Mouse (Mus musculus) layer of hippocampus, adult 18-20 months (tissue): ENCODE measurements around the gene Dock3. TPM values are rescaled to one million over a fixed set of nuclear protein-coding genes. Genes with fewer than 3 reads are reported as not detected.
A peak's percentile ranks its signal among the peaks of the same experiment; 100 is the strongest.

Source experiments
- DNase-seq, 2 experiments: peaks; one replicate each; pipeline ENCODE4 v3.0.0; 2022; ENCODE audit warnings: low spot score in 2 of 2
- long read RNA-seq: library from polyadenylated mRNA; stranded (forward); transcript quantifications from one replicate; pipeline ENCODE4 v2.0.0, GENCODE M21; 2021
- total RNA-seq, 2 experiments: library from RNA; stranded (reverse); gene quantifications; 2 replicates each; pipeline ENCODE4 v1.2.3; 2021

Dock3 gene
- 100 to 1,000 TPM; 105 to 112 TPM for total RNA-seq
- long read RNA-seq, full-length matches to known transcripts: 3 of 30 reads
- long read RNA-seq, partial matches to known transcripts: 12 of 30 reads
- long read RNA-seq, other reads (novel, unspliced or antisense): 15 of 30 reads

DNA sequence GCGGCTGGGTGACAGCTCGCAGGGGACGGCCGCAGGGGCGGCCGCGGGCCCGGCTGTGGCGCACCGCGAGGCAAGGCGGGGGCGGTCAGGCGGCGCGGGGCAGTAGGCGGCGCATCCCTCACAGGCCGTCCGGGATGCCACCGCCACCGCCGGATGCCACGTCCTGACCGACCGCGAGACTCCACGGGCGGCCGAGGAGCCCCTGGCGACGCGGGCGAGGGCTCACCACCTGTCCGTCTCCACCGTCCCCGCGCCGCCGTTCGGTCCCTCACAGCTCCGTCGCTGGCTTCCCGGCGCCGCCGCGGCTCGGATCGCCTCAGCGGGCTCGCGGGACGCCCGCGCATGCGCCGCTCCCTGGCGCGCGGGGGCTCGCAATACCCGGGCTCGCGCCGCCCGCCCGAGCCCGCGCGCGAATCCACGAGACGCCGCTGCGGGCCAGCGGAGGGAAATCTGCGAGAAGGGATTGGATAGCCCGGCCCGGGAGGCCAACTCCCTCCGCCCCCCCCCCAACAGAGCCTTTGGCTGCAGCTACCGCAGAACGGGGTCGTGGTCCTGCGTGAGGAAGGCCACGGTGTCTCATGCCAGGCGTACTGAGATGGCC is at the start of gene Dock3:
Gene Dock3, minus strand, starts transcription at position 371 of the 601 bp plus-strand sequence.
- DNase-seq: peak; percentile 73 to 85

GRCm38 (mm10) chr9:107280322-107281027 is 48.8 kb upstream of the Dock3 start:
- DNase-seq: no peak

- no peak for DNase-seq
Observed at GRCm38 (mm10) chr9:107279378-107280321, 47.9 kb upstream of the Dock3 start.

- peak in 1 of 2 experiments; percentile 33 for DNase-seq
Observed at GRCm38 (mm10) chr9:107278527-107279377, 47.0 kb upstream of the Dock3 start.

GRCm38 (mm10) chr9:107278126-107278525 is 46.4 kb upstream of the Dock3 start:
- peak in 1 of 2 experiments; percentile 32 for DNase-seq

GRCm38 (mm10) chr9:107277603-107278002 is 45.9 kb upstream of the Dock3 start:
- DNase-seq: no peak

DNA sequence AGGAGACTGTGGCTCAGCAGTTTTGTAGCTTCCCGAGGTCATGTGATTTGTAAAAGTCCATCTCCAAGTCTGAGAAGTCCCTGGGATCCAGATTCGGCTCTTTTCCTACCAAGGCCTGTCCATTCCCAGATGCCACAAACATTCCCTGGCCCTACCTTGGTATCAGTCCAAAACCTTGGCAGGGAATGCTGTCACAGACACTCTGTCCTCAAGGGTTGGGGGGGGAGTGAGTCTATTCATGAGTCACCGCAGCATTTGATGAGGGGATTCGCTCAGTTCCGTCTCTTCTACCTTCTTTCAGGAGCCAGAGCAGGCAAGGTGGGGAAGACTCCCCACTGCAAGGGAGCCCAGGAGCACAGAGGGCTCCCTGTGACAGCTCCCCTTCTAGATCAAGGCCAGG is 44.0 kb upstream of the Dock3 start:
- no peak for DNase-seq

DNA sequence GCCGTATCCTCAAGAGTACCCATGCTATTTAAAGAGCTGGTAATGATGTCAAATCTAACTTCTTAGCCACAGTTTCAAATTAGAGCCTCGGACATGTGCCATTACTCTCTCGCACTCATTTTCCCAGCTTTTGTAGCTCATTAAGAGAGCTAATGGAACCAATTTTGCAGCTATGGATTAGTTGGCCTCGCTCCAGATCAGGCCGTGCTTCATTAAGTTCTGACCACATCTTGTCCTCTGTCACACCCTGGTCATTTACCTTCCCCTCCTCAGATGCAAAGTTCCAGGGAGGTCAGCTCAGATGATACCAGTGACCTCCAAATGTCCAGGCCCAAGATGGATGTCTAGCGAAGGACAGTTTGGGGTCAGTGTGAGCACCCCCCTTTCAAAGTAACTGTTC is 43.0 kb upstream of the Dock3 start:
- DNase-seq: no peak

- DNase-seq: no peak
Observed at GRCm38 (mm10) chr9:107273184-107273583, 41.5 kb upstream of the Dock3 start.

DNA sequence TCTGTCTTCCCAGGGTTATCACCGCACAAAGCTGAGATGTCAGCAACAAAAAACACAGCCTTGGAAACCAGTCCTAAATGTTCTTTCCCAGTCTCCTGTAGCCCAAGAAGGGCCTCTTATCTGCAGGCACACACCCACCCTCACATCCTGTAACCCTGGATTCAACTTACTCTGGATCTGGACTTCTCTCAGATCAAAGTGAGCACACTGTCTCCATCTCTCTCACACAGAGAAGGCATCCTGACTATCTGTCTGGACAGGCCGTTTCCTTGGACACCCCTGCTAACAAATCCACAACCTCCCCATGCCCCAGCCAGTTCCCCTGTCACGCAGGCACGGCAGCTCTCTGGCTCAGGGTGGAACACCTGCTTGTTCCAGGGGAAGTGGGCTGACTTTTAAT is 40.6 kb upstream of the Dock3 start:
- no peak for DNase-seq

- DNase-seq: no peak
Observed at GRCm38 (mm10) chr9:107271177-107271938, 39.6 kb upstream of the Dock3 start.

- no peak for DNase-seq
Observed at GRCm38 (mm10) chr9:107269772-107270171, 38.1 kb upstream of the Dock3 start.

DNA sequence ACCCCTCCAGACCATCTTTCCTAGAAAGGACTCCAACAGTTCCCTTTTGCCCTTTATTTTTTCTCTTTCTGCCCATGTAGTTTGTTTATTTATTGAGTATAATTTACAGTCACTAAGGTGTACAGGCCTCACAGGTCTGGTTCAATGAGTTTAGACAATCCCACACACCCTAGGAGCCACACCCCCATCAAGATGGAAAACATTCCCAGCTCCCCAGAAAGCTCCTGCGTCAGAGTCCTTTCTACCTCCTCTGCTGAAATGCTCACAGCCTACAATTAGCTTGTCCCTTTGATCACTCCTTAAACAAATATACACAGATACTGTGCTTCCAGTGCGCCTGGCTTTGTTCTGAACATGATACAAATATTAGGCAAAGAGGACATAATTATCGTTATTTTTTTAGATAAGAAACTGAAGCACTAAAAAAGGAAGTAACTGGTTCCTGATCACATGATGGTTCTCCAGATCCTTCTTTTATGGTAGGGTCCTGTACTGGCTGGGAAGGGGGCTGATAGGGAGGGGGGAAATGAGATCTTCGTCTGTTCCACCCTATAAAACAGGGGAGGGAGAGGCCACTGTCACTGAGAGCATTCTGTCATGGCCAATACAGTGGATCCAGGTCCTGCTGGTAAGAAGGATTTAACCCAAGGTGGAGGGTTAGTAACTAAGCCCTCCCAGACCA is 36.2 kb upstream of the Dock3 start:
- no peak for DNase-seq

GRCm38 (mm10) chr9:107267028-107267427 is 35.3 kb upstream of the Dock3 start:
- DNase-seq: no peak

- DNase-seq: no peak
Observed at GRCm38 (mm10) chr9:107264731-107265130, 33.0 kb upstream of the Dock3 start.

GRCm38 (mm10) chr9:107263912-107264311 is 32.2 kb upstream of the Dock3 start:
- DNase-seq: no peak

GRCm38 (mm10) chr9:107262375-107262774 is 30.7 kb upstream of the Dock3 start:
- DNase-seq: no peak

DNA sequence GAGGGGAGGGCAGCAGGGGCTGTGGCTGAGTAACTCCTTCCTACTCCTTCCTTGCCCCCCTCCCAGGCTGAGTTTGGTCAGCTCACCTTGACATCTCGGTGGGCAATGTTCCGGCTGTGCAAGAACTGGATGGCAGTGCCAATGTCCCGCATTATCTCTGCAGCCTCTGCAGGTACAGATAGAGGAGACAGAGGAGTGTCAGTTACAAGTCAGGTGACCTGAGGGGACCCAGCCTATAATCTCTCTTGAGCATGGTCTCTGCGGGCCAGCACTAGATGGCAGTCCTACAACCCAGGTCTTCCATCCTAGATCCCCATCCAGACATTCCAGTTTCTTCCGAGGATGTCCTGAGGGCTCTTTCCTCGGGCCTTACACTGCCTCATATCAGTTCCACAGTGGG is 30.1 kb upstream of the Dock3 start:
- no peak for DNase-seq

DNA sequence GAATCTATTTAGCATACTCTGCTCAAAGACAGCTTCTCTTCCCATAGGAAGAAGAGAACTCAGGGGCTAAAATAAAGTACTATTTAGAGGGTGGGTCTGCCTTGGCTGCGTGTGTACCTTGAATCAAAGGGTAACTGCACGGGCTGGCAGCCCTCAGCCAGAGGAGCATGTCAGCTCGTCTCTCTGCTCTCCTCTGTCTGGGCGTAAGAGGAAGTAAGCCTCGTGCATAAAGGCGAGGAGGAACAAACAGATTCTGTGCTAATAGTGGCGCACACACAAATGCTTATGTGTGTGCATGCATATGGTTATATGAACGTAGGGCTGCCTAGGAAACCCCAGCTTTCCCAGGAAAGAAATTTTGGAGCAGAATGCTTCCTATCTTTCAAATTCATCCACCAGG is 29.1 kb upstream of the Dock3 start:
- DNase-seq: peak in 1 of 2 experiments; percentile 47
